In the genomic region with DNA sequence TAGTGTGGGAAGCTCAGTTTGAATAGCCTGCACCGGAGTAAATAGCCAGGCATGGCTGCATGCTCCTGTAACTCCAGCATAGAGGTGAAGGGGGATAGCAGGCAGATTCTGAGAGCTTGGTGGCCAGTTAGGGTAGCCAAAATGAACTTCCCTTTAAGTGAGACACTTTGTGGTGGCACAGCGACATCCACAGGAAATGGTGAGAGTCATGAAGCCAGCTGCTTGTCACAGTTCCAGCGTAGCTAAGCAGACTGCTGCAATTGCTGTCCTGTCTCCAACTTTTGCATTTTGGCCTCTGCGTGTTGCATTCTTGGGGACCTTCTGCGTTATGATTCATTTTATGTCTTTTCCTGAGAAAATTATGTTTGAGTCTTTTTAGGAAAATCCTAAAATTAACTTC, we compare ENCODE assay signal across 8 mouse cellular contexts. TPM values are rescaled to one million over a fixed set of nuclear protein-coding genes. Genes with fewer than 3 reads are reported as not detected.
DNase-seq lines count a peak whose midpoint lies in the region; ATAC-seq and TF ChIP-seq lines count a peak whose summit lies in the region.
"Had no signal": no experiment of that assay in that cellular context is flagged by ENCODE, and none has a peak within 500 bp of the region (broad histone marks: within the 10 kb centered on the region; RNA-seq: fewer than 3 reads in every experiment).

No protein-coding gene starts in this region.

- peak; percentile 35 for DNase-seq in liver, postnatal 0 days
- no peak for DNase-seq in liver
- peak; percentile 60 for DNase-seq in adrenal gland, postnatal 25 days
- peak; percentile 79 for DNase-seq in gastrocnemius, postnatal 10 days
- DNase-seq in layer of hippocampus, adult 2 months (ENCODE audit: low spot score in 2 of 2) = no peak

- H3K9me3 ChIP-seq in liver, postnatal 0 days (ENCODE audit: low read length) = no peaks in the 10 kb centered on the region

- H3K4me1 ChIP-seq in liver, postnatal 0 days (ENCODE audit: insufficient read depth) = no peaks in the 10 kb centered on the region
- H3K4me1 ChIP-seq in small intestine, adult 2 months (ENCODE audit: control insufficient read depth, insufficient read depth, insufficient read length, low read length) = no peaks in the 10 kb centered on the region

- no peak overlapping the region for H3K9ac ChIP-seq in liver, postnatal 0 days (replicated peaks)

- TF ChIP-seq CTCF in liver, postnatal 0 days (IDR thresholded peaks at IDR 0.05; ENCODE audit: low read depth) = peak; percentile 69
- TF ChIP-seq CTCF in layer of hippocampus, adult 2 months (conservative IDR thresholded peaks at IDR 0.05) = peak; percentile 67
- peak; percentile 5; the same call in 1 of the 2 replicates for TF ChIP-seq CTCF in small intestine, adult 2 months (IDR thresholded peaks at IDR 0.05; ENCODE audit: extremely low read depth, insufficient read length, insufficient replicate concordance, low read depth, low read length)

- 44% methylated on average over 5 of the region's 5 CpGs for WGBS in liver, postnatal 0 days (ENCODE audit: insufficient replicate concordance)
- WGBS in small intestine, adult 2 months = 55% methylated on average over 5 of the region's 5 CpGs

- ATAC-seq in liver, postnatal 0 days = no peak
- no peak for ATAC-seq in erythroid progenitor cell, adult 5-6 weeks (replicated peaks; ENCODE audit: low FRiP score, poor library complexity, severe bottlenecking)

- no peak overlapping the region for H3K27ac ChIP-seq in liver, postnatal 0 days (ENCODE audit: low read depth)
- no peak overlapping the region for H3K27ac ChIP-seq in layer of hippocampus, adult 2 months
- H3K27ac ChIP-seq in small intestine, adult 2 months (ENCODE audit: insufficient read depth, low read depth, low read length) = no peak overlapping the region

- TF ChIP-seq EP300 in liver, postnatal 0 days (IDR thresholded peaks at IDR 0.05; ENCODE audit: low read depth) = no peak

- H3K36me3 ChIP-seq in liver, postnatal 0 days (replicated peaks; ENCODE audit: insufficient read depth, low read length) = no peaks in the 10 kb centered on the region
- H3K36me3 ChIP-seq in small intestine, adult 2 months (ENCODE audit: control insufficient read depth, insufficient read depth, low read length) = no peaks in the 10 kb centered on the region

- H3K4me2 ChIP-seq in liver, postnatal 0 days (ENCODE audit: low read depth, low read length) = no peak overlapping the region

- no peak for TF ChIP-seq POLR2A in small intestine, adult 2 months (IDR thresholded peaks at IDR 0.05; ENCODE audit: low read depth, low read length)

- H3K27me3 ChIP-seq in liver, postnatal 0 days (ENCODE audit: insufficient read depth, low read length) = no peaks in the 10 kb centered on the region
- no peaks in the 10 kb centered on the region for H3K27me3 ChIP-seq in small intestine, adult 2 months (ENCODE audit: control insufficient read depth, insufficient read depth, low read length)

- no peak overlapping the region for H3K4me3 ChIP-seq in liver, postnatal 0 days (ENCODE audit: low read depth, low read length)
- H3K4me3 ChIP-seq in layer of hippocampus, adult 2 months = no peak overlapping the region
- H3K4me3 ChIP-seq in small intestine, adult 2 months (ENCODE audit: low read depth, low read length) = no peak overlapping the region

RNA-seq across cellular contexts. Expression of a gene that starts 39.5 kb away (rescaled TPM):
- 72.5 and 75.0 TPM in 2 replicates for polyA plus RNA-seq in liver, postnatal 0 days (2015; fragmentation: Nextera tagmentation; extraction: Ambion mirVana)
- total RNA-seq in adrenal gland, postnatal 25 days (2021) = not detected in 2 replicates
- under 1 TPM in 1 of 2 experiments, not detected in 1; 0.32 TPM for total RNA-seq in gastrocnemius, postnatal 10 days (2021)
- not detected for total RNA-seq in layer of hippocampus, adult 2 months (2021)
- polyA plus RNA-seq in small intestine, adult 2 months (2012; rRNA removed) = not detected in 2 replicates
- not detected in 2 replicates for total RNA-seq in erythroid progenitor cell, adult 5-6 weeks (2015; ENCODE audit: low replicate concordance)
- total RNA-seq in erythroid progenitor cell, adult 5-6 weeks (2017; ENCODE audit: low replicate concordance) = not detected in 2 replicates
- polyA plus RNA-seq: intestine, embryonic 14.5 days had no signal

RNA-seq across cellular contexts. Expression of a gene that starts 44.0 kb away (rescaled TPM):
- polyA plus RNA-seq in liver, postnatal 0 days (2015; fragmentation: Nextera tagmentation; extraction: Ambion mirVana) = 8.6 and 9.1 TPM in 2 replicates
- total RNA-seq in adrenal gland, postnatal 25 days (2021) = 28.9 and 31.1 TPM in 2 replicates
- 10 to 100 TPM in 1 of 2 experiments, 1 to 10 TPM in 1; 9.8 to 10.7 TPM for total RNA-seq in gastrocnemius, postnatal 10 days (2021)
- 10 to 100 TPM; 33.0 to 35.5 TPM for total RNA-seq in layer of hippocampus, adult 2 months (2021)
- polyA plus RNA-seq in small intestine, adult 2 months (2012; rRNA removed) = 4.4 and 9.5 TPM in 2 replicates
- 10.5 and 13.3 TPM in 2 replicates for total RNA-seq in erythroid progenitor cell, adult 5-6 weeks (2015; ENCODE audit: low replicate concordance)
- total RNA-seq in erythroid progenitor cell, adult 5-6 weeks (2017; ENCODE audit: low replicate concordance) = 1.0 and 9.7 TPM in 2 replicates

Comparison
In these comparisons a context has a peak if more than half of its experiments do, and no peak if none do; other contexts are left out.
1. DNase-seq: peak in liver, postnatal 0 days (single experiment), adrenal gland, postnatal 25 days (single experiment) and gastrocnemius, postnatal 10 days (single experiment); none in liver (single experiment) and layer of hippocampus, adult 2 months (0 of 2).
2. CTCF ChIP-seq: peak in every context shown above with its lines; median percentile 69 in liver, postnatal 0 days; 67 in layer of hippocampus, adult 2 months; 5 in small intestine, adult 2 months.